Mouse (Mus musculus) lung, postnatal 25 days (tissue): ENCODE data around the gene Npy4r.

Experiments
- DNase-seq: peaks from one replicate; pipeline ENCODE4 v3.0.0; 2022; ENCODE audit warnings: low spot score

The Npy4r gene

GRCm38 (mm10) chr14:34152342-34152741 is at the start of gene Npy4r:
Npy4r (minus strand) TSS chr14:34152489.
- peak; percentile 60 for DNase-seq

GRCm38 (mm10) chr14:34201231-34202035 is 49.1 kb upstream of the Npy4r start, which contains the start of gene Gprin2:
Gprin2 (minus strand) TSS chr14:34201653.
- DNase-seq = no peak

GRCm38 (mm10) chr14:34200738-34201230 is 48.5 kb upstream of the Npy4r start:
- DNase-seq = no peak

- no peak for DNase-seq
These were observed 44.4 kb upstream of the Npy4r start for GRCm38 (mm10) chr14:34196706-34197105.

GRCm38 (mm10) chr14:34195466-34195865 is 43.2 kb upstream of the Npy4r start:
- no peak for DNase-seq

GRCm38 (mm10) chr14:34193879-34194278 is 41.6 kb upstream of the Npy4r start:
- DNase-seq = no peak

- no peak for DNase-seq
These were observed 38.1 kb upstream of the Npy4r start for GRCm38 (mm10) chr14:34190361-34190760.

GRCm38 (mm10) chr14:34188629-34189028 is 36.3 kb upstream of the Npy4r start:
- peak; percentile 76 for DNase-seq

GRCm38 (mm10) chr14:34183101-34183500 is 30.8 kb upstream of the Npy4r start:
- DNase-seq = no peak

- no peak for DNase-seq
These were observed 27.1 kb upstream of the Npy4r start for GRCm38 (mm10) chr14:34179351-34179750.

GRCm38 (mm10) chr14:34171107-34171506 is 18.8 kb upstream of the Npy4r start:
- no peak for DNase-seq

- no peak for DNase-seq
These were observed 3.5 kb upstream of the Npy4r start for GRCm38 (mm10) chr14:34155752-34156151.

- DNase-seq = peak; percentile 36
These were observed 2.5 kb upstream of the Npy4r start for GRCm38 (mm10) chr14:34154601-34155337.

GRCm38 (mm10) chr14:34142915-34143314 is 9.4 kb downstream of the Npy4r start:
- DNase-seq = no peak

GRCm38 (mm10) chr14:34142316-34142715 is 10.0 kb downstream of the Npy4r start:
- no peak for DNase-seq

- no peak for DNase-seq
These were observed 12.3 kb downstream of the Npy4r start for GRCm38 (mm10) chr14:34139671-34140664.

- no peak for DNase-seq
These were observed 16.9 kb downstream of the Npy4r start for GRCm38 (mm10) chr14:34135391-34135790.

GRCm38 (mm10) chr14:34131216-34131615 is 21.1 kb downstream of the Npy4r start:
- DNase-seq = no peak

GRCm38 (mm10) chr14:34121691-34122090 is 30.6 kb downstream of the Npy4r start:
- no peak for DNase-seq

- DNase-seq = no peak
These were observed 31.4 kb downstream of the Npy4r start for GRCm38 (mm10) chr14:34120923-34121351.

- DNase-seq = no peak
These were observed 32.0 kb downstream of the Npy4r start for GRCm38 (mm10) chr14:34120016-34120910.
